Mouse (Mus musculus): ENCODE data around the gene Flt4. TPM values are rescaled to one million over a fixed set of nuclear protein-coding genes. Genes with fewer than 3 reads are reported as not detected.

Flt4 gene
- polyA plus RNA-seq, 1 experiment from 2014 or later = 5.3 TPM

GRCm38 (mm10) chr11:49621953-49622352, 12.9 kb downstream of the Flt4 start:
- Histone ChIP-seq H3K4me1 (replicated peaks; ENCODE audit: insufficient read depth, low read length) (no peaks in the 10 kb centered on the region), H3K27me3 (ENCODE audit: insufficient read depth, low read length) (no peaks in the 10 kb centered on the region), H3K9me3 (replicated peaks; ENCODE audit: low read length) (no peaks in the 10 kb centered on the region), H3K9ac (ENCODE audit: low read depth, low read length) (no peak overlapping the region), H3K4me2 (ENCODE audit: low read length) (no peak overlapping the region), H3K4me3 (replicated peaks; ENCODE audit: low read depth, low read length) (no peak overlapping the region), H3K36me3 (ENCODE audit: insufficient read depth, low read length) (no peaks in the 10 kb centered on the region), H3K27ac (no peak overlapping the region)
- WGBS = 73% methylated on average over 5 of the region's 5 CpGs
- no peak for TF ChIP-seq CTCF (IDR thresholded peaks at IDR 0.05; ENCODE audit: low read depth)
- ATAC-seq (replicated peaks; ENCODE audit: low FRiP score, low read depth) = no peak
- DNase-seq (ENCODE audit: low spot score) = peak; percentile 35

GRCm38 (mm10) chr11:49624156-49624555, 15.1 kb downstream of the Flt4 start:
- Histone ChIP-seq H3K4me3 (replicated peaks; ENCODE audit: low read depth, low read length) (no peak overlapping the region), H3K4me1 (replicated peaks; ENCODE audit: insufficient read depth, low read length) (no peaks in the 10 kb centered on the region), H3K36me3 (ENCODE audit: insufficient read depth, low read length) (no peaks in the 10 kb centered on the region), H3K4me2 (ENCODE audit: low read length) (no peak overlapping the region), H3K27ac (no peak overlapping the region), H3K27me3 (ENCODE audit: insufficient read depth, low read length) (no peaks in the 10 kb centered on the region), H3K9me3 (replicated peaks; ENCODE audit: low read length) (no peaks in the 10 kb centered on the region), H3K9ac (ENCODE audit: low read depth, low read length) (no peak overlapping the region)
- ATAC-seq (replicated peaks; ENCODE audit: low FRiP score, low read depth) = no peak
- 91% methylated on average over 3 of the region's 3 CpGs for WGBS
- DNase-seq (ENCODE audit: low spot score) = no peak
- TF ChIP-seq CTCF (IDR thresholded peaks at IDR 0.05; ENCODE audit: low read depth) = no peak

- no peaks in the 10 kb centered on the region for H3K9me3 ChIP-seq (replicated peaks; ENCODE audit: low read length)
- 62% methylated on average over 15 of the region's 15 CpGs for WGBS
- DNase-seq (ENCODE audit: low spot score) = no peak
- TF ChIP-seq CTCF (IDR thresholded peaks at IDR 0.05; ENCODE audit: low read depth) = peak; percentile 25; the same call in 1 of the 2 replicates
- no peaks in the 10 kb centered on the region for H3K36me3 ChIP-seq (ENCODE audit: insufficient read depth, low read length)
- H3K4me3 ChIP-seq (replicated peaks; ENCODE audit: low read depth, low read length) = no peak overlapping the region
- no peaks in the 10 kb centered on the region for H3K4me1 ChIP-seq (replicated peaks; ENCODE audit: insufficient read depth, low read length)
- no peak overlapping the region for H3K27ac ChIP-seq
- ATAC-seq (replicated peaks; ENCODE audit: low FRiP score, low read depth) = no peak
- H3K9ac ChIP-seq (ENCODE audit: low read depth, low read length) = no peak overlapping the region
- H3K4me2 ChIP-seq (ENCODE audit: low read length) = no peak overlapping the region
- H3K27me3 ChIP-seq (ENCODE audit: insufficient read depth, low read length) = no peaks in the 10 kb centered on the region
These were observed 16.8 kb downstream of the Flt4 start for GRCm38 (mm10) chr11:49625863-49626262.

- H3K4me2 ChIP-seq (ENCODE audit: low read length) = no peak overlapping the region
- no peak for ATAC-seq (replicated peaks; ENCODE audit: low FRiP score, low read depth)
- H3K4me3 ChIP-seq (replicated peaks; ENCODE audit: low read depth, low read length) = no peak overlapping the region
- H3K36me3 ChIP-seq (ENCODE audit: insufficient read depth, low read length) = no peaks in the 10 kb centered on the region
- H3K9ac ChIP-seq (ENCODE audit: low read depth, low read length) = no peak overlapping the region
- H3K27ac ChIP-seq = no peak overlapping the region
- H3K27me3 ChIP-seq (ENCODE audit: insufficient read depth, low read length) = no peaks in the 10 kb centered on the region
- no peaks in the 10 kb centered on the region for H3K4me1 ChIP-seq (replicated peaks; ENCODE audit: insufficient read depth, low read length)
- 53% methylated on average over 8 of the region's 8 CpGs for WGBS
- TF ChIP-seq CTCF (IDR thresholded peaks at IDR 0.05; ENCODE audit: low read depth) = no peak
- no peaks in the 10 kb centered on the region for H3K9me3 ChIP-seq (replicated peaks; ENCODE audit: low read length)
- DNase-seq (ENCODE audit: low spot score) = no peak
These were observed 17.7 kb downstream of the Flt4 start for GRCm38 (mm10) chr11:49626748-49627147.

- 25% methylated on average over 3 of the region's 3 CpGs for WGBS
- no peak for ATAC-seq (replicated peaks; ENCODE audit: low FRiP score, low read depth)
- TF ChIP-seq CTCF (IDR thresholded peaks at IDR 0.05; ENCODE audit: low read depth) = peak; percentile 79
These were observed 22.1 kb downstream of the Flt4 start for GRCm38 (mm10) chr11:49631154-49631553.

GRCm38 (mm10) chr11:49632256-49632655, 23.2 kb downstream of the Flt4 start:
- H3K9ac ChIP-seq (ENCODE audit: low read depth, low read length) = no peak overlapping the region
- no peaks in the 10 kb centered on the region for H3K9me3 ChIP-seq (replicated peaks; ENCODE audit: low read length)
- no peak overlapping the region for H3K4me2 ChIP-seq (ENCODE audit: low read length)
- H3K4me1 ChIP-seq (replicated peaks; ENCODE audit: insufficient read depth, low read length) = no peaks in the 10 kb centered on the region; the same call in 1 of the 2 replicates
- 69% methylated on average over 2 of the region's 2 CpGs for WGBS
- TF ChIP-seq CTCF (IDR thresholded peaks at IDR 0.05; ENCODE audit: low read depth) = no peak
- no peak overlapping the region for H3K27ac ChIP-seq
- H3K4me3 ChIP-seq (replicated peaks; ENCODE audit: low read depth, low read length) = no peak overlapping the region
- DNase-seq (ENCODE audit: low spot score) = peak; percentile 32
- peaks cover 9% of the 10 kb centered on the region; the same call in 1 of the 2 replicates for H3K27me3 ChIP-seq (ENCODE audit: insufficient read depth, low read length)
- ATAC-seq (replicated peaks; ENCODE audit: low FRiP score, low read depth) = no peak
- H3K36me3 ChIP-seq (ENCODE audit: insufficient read depth, low read length) = no peaks in the 10 kb centered on the region

More at GRCm38 (mm10) chr11:49631154-49631553, 22.1 kb downstream of the Flt4 start:
- Histone ChIP-seq H3K27ac (no peak overlapping the region), H3K36me3 (ENCODE audit: insufficient read depth, low read length) (no peaks in the 10 kb centered on the region), H3K4me3 (replicated peaks; ENCODE audit: low read depth, low read length) (no peak overlapping the region), H3K9me3 (replicated peaks; ENCODE audit: low read length) (no peaks in the 10 kb centered on the region), H3K4me2 (ENCODE audit: low read length) (no peak overlapping the region), H3K9ac (ENCODE audit: low read depth, low read length) (no peak overlapping the region), H3K4me1 (replicated peaks; ENCODE audit: insufficient read depth, low read length) (no peaks in the 10 kb centered on the region; the same call in 1 of the 2 replicates), H3K27me3 (ENCODE audit: insufficient read depth, low read length) (peaks cover 9% of the 10 kb centered on the region; the same call in 1 of the 2 replicates)
- peak; percentile 74 for DNase-seq (ENCODE audit: low spot score)

- no peak overlapping the region for H3K27ac ChIP-seq
- no peak for DNase-seq (ENCODE audit: low spot score)
- no peak for ATAC-seq (replicated peaks; ENCODE audit: low FRiP score, low read depth)
These were observed 25.0 kb downstream of the Flt4 start for GRCm38 (mm10) chr11:49634101-49634500.

More at GRCm38 (mm10) chr11:49634101-49634500, 25.0 kb downstream of the Flt4 start:
- peaks cover 9% of the 10 kb centered on the region; the same call in 1 of the 2 replicates for H3K27me3 ChIP-seq (ENCODE audit: insufficient read depth, low read length)
- H3K9me3 ChIP-seq (replicated peaks; ENCODE audit: low read length) = no peaks in the 10 kb centered on the region
- no peak for TF ChIP-seq CTCF (IDR thresholded peaks at IDR 0.05; ENCODE audit: low read depth)
- no peaks in the 10 kb centered on the region for H3K36me3 ChIP-seq (ENCODE audit: insufficient read depth, low read length)
- no peaks in the 10 kb centered on the region; the same call in 1 of the 2 replicates for H3K4me1 ChIP-seq (replicated peaks; ENCODE audit: insufficient read depth, low read length)
- no peak overlapping the region for H3K9ac ChIP-seq (ENCODE audit: low read depth, low read length)
- H3K4me3 ChIP-seq (replicated peaks; ENCODE audit: low read depth, low read length) = peak overlapping the region; percentile 26
- peak overlapping the region; percentile 50 for H3K4me2 ChIP-seq (ENCODE audit: low read length)
- 11% methylated on average over 22 of the region's 22 CpGs for WGBS
